Mouse (Mus musculus) cerebellum, postnatal 4 days (tissue): Measurements from ENCODE around the gene Jmjd7.

Source experiments
- DNase-seq, 2 experiments: peaks; one replicate each; pipeline ENCODE4 v3.0.0; 2022; ENCODE audit warnings: low spot score in 2 of 2, mixed read lengths in 1 of 2

Gene Jmjd7

DNA sequence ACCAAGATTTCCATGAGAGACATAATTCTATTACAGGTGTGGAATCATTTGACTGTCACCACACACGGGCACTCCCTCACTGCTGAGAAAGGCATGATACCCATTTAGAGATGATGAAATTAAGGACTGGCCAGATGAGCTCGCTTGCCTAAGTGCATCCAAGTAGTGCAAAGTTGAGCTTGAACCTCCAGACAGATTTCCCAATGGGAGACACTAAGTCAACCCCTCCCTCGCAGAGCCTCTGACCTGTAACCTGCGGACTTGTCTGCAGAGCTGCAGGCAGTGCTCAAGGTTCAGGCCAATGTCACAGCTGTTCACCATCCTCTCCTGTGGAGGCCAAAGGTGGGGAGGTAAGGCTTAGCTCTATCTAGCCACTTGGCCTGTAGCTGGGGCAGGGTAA lies 31.5 kb downstream of the Jmjd7 start:
- DNase-seq = no peak

DNA sequence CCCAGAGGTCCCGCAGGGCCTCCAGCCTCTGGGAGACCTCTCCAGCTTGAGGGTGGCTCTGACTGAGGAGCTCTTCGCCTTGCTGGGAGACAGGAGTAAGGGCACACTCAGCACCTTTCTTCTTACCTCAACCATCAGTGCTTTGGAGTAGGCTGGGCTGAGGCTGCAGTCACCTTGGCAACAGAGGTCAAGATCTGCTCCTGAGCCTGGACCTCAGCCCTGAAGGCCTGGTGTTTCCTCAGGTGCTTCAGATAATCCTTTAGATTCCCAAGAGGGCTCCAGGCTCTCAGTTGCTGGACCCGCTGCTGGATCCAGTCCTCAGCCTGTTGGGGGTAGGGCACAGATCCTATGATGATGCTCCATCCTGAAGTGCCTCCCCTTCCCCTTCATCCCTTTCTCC lies 32.2 kb downstream of the Jmjd7 start:
- no peak for DNase-seq

DNA sequence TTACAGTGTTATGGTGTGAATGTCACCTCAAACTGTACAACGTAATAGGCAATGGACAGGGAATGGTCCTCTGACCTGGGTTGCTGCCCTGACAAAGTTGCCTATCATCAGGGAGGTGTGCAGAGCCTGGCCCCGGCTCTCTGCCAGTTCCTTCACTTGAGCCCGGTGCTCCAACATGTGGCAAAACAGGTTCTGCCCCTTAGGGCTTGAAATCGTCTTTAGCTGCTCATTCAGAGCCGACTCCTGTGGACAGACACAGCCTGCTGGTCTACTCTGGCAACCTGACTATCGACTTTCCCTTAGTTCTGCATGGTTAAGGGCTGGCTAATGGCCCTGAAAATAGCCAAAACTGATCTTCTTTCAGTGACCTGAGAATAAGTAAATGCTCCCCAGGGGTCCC lies 32.9 kb downstream of the Jmjd7 start:
- DNase-seq = no peak

DNA sequence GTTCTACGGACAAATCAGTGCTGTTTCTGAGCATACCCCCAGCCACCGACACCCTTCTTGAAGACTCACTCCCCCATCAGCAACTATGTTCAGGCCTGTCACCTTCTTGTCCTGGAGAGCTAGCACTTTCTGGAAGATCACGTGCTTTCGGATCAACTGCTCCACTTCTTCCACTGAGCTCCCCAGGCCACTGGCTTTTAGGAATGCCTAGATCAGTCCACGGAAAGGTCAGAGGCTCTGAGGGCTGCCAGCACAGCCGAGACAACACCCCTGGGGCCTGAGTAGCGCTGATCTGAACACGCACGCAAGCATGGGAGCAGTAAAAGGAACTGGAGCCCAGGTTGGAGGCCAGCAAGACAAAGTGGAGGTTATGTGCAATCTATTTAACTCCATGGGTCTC lies 33.4 kb downstream of the Jmjd7 start:
- no peak for DNase-seq

DNA sequence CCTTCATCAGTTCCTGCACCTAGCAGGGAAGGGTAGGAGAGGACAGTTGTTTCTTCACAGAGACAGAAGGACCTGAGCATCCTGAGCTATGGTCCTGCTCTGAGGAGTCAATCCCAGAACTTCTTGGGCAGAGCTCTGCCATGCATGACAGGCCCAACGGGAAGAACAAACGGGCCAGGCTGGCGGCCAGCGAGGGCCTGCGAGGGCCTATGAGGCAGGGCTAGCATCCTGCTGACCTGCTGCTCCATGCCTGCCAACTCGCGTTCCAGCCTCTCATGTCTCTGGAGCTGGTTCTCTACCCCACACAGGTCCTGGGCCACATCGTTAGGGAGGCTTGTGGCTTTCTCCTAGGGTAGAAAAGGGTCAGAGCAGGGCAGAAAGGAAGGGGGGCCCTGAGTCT lies 35.0 kb downstream of the Jmjd7 start:
- DNase-seq = no peak

DNA sequence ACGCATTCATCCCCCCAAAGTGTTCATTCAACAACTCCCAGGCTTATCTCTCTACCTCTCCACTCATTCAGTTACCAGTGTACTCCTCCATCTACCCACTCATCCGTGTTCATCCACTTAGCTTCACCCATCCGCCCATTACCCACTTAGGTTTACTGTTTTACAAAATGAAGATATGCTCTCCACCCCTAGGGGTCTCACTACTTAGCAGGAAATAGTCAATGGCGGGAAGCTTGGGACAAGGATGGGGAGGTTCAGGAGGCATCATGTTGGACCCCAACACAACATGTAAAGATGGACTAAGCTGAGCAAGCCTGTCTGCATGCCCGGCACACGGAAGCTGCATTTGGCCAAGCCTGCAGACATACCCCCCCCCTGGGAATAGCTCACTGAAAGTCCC lies 37.4 kb downstream of the Jmjd7 start:
- DNase-seq = no peak

DNA sequence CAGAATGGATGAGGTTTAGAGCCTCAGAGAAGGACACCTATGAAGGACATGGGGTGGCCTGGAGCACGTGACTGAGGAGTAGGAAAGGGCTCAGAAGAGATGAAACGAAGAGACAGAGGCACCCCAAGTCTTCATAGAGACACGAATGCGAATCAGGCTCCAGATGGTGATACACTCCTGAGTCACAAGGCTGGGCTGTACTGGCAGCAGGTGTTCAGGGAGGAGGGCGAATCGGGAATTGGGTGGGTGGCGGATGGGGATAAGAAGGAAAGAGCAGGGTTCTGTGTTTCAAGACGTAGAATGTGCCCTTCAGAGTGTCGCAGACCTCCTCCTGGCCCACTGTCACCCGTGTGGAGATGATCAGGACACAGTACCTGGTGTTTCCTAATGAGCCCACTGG lies 38.0 kb downstream of the Jmjd7 start:
- no peak for DNase-seq

DNA sequence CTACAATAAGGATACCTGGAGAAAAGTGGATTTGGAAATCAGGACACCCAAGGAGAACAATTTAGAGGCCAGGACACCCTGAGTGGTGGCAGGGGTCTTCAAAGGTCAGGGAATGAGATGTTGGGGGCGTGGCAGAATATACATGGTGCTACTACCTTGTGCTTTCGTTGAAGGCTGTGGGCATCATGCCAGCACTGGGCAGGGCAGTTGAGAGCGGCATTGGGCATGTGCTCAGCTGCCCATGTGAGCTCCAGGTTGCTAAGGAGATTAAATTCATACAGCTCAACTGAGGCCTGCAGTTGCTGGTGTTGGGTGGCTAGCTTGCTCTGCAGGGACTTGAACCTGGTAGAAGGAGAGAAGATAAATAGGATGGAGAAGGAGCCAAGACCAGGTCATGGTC lies 38.9 kb downstream of the Jmjd7 start:
- no peak for DNase-seq

DNA sequence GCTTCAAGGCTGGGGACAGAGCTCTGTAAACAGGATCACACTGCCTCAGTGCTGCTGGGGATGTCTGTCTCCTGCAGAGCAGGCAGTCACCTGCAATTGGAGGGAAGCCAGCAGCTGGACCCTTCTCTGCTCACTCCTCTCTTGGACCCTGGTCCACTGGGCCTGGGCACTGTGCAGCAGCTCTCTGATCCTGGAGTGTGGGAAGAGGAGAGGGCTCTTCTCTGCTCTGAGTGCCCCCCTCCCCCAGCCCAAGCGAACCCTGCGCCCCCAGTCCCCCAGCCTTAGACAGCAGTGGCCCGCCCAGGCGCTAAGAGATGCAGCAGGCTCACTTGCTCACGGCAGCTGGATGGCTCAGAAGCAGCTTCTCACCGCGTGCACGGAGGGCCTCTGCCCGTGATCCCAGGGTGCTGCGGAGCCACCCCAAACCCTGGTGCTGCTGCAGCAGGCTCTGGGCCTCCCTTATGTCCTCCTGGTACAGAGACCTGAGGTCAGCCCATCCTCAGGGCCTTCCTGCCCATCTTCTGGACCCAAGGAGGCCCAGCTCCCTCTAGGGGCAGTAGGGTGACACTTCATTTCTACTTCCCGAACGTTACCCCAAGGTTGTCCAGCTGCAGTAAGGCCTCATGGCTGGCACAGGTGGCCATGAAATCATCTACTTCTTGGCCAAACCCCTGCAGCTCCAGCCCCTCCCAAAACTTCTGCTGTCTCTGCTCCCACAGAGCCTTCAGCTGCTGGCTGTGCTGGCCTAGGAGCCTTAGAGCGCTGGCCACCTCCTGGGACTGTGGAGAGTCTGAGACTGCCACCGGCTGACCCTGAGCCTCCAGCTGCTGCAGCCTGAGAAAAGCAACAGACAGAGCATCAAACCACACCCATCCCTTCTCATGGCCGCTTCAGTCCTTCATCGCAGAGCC lies 41.5 kb downstream of the Jmjd7 start:
- DNase-seq = peak in 1 of 2 experiments; percentile 30

DNA sequence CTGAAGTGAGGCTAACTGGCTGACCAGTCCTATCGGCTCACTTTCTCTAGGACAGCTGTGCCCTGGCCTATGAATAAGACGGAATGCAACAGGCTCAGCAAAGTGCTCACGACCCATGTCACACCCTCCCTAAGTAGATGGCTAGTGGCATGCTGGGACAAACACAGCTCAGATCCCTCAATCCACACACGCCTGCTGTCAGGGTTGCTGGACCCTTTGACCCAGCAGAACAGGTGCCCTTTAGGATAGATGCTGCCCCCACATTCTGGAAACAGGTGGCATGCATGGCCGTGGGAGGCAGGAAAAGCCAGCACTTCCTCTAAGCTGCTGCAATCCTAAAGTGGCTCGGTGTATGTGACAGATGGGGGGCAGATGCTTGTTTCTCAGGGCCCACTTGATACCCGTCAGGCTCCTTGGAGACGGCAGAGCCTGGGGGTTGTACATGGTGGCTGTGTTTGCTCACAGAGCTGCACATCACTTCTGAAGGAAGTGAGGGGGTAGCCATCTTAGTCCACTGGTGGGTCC lies 42.2 kb downstream of the Jmjd7 start:
- DNase-seq = no peak

DNA sequence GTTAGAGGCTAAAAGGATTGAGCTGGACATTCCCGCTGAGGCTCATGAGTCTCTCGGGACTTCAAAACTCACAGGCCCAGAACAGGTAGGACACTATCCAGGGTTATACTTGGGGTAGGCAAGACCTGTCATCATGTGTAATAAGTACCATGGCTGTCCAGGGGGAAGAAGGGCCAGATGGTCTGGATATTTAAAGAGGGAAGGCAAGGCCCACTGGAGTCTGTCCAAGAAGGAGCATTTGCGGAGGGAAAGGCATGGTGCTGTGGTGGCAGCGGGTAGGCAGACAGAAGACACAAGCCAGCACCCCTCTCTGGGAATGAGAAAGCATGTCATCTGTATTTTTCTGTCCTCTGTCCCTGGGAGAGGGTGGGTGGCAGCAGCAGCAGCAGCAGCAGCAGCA lies 46.8 kb downstream of the Jmjd7 start:
- no peak for DNase-seq

DNA sequence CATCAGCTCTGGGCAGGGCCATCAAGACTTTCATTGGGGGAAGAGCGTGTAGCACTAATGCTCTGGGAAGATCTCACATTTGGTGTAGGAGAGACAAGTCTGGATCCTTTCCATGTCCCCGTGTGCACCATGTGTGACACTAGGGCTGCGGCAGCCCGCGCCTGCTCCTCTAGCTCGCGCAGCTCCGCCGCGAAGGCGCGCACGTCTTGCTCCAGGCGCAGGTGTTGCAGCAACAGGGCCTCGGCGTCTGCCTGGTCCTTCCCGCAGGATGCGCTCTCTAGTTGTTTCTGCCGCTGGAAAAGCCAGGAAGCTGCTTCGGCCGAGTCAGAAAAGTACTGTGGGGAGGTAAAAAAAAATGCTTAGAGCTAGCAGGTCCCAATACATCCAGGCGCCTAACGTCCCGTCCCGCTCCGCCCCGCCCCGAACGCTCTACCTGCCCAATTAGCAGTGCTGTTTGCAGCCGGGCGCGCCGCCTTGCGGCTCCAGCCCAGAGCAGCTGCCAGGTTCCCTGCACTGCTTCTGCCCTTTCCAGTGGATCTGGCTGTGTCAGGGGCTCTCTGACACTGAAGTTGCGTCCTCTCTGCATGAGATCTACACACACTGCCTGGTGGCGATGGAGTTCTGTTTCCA lies 48.9 kb downstream of the Jmjd7 start:
- DNase-seq = peak in 1 of 2 experiments; percentile 28
